Mouse (Mus musculus): Measurements from ENCODE around the gene Gdf9. TPM values are rescaled to one million over a fixed set of nuclear protein-coding genes. Genes with fewer than 3 reads are reported as not detected.

Gdf9 gene
- polyA plus RNA-seq, 1 experiment from 2014 or later = 5.9 TPM

GRCm38 (mm10) chr11:53463551-53464424, 33.0 kb downstream of the Gdf9 start:
- 0 out of 2 replicates have a peak, but pooled peaks cover 8% of the 10 kb centered on the region for H3K4me1 ChIP-seq (ENCODE audit: control insufficient read depth, insufficient read depth, low read length)
- no peak for ATAC-seq (ENCODE audit: low FRiP score, low TSS enrichment)
- 7% methylated on average over 55 of the region's 55 CpGs for WGBS
- H3K4me3 ChIP-seq (replicated peaks; ENCODE audit: low read depth, low read length) = peak overlapping the region; percentile 39
- H3K4me2 ChIP-seq (ENCODE audit: low read length) = peak overlapping the region; percentile 74
- H3K27me3 ChIP-seq (ENCODE audit: control insufficient read depth, insufficient read depth, low read length) = peaks cover 69% of the 10 kb centered on the region
- peak; percentile 71 for DNase-seq
- no peaks in the 10 kb centered on the region for H3K36me3 ChIP-seq (ENCODE audit: control insufficient read depth, insufficient read depth, low read length)
- no peaks in the 10 kb centered on the region for H3K9me3 ChIP-seq (ENCODE audit: control insufficient read depth, low read length)
- peak overlapping the region; percentile 36; the same call in 1 of the 2 replicates for H3K9ac ChIP-seq (replicated peaks; ENCODE audit: low read length)
- no peak overlapping the region for H3K27ac ChIP-seq (replicated peaks; ENCODE audit: low read depth, low read length)

- ATAC-seq (ENCODE audit: low FRiP score, low TSS enrichment) (no peak; the same call in 1 of the 2 replicates), DNase-seq (peak; percentile 88)
- 5% methylated on average over 40 of the region's 40 CpGs for WGBS
- Histone ChIP-seq H3K4me1 (ENCODE audit: control insufficient read depth, insufficient read depth, low read length) (peaks cover 16% of the 10 kb centered on the region; the same call in 1 of the 2 replicates), H3K36me3 (ENCODE audit: control insufficient read depth, insufficient read depth, low read length) (no peaks in the 10 kb centered on the region), H3K27me3 (ENCODE audit: control insufficient read depth, insufficient read depth, low read length) (peaks cover 69% of the 10 kb centered on the region), H3K9me3 (ENCODE audit: control insufficient read depth, low read length) (no peaks in the 10 kb centered on the region), H3K4me2 (ENCODE audit: low read length) (peak overlapping the region; percentile 53), H3K4me3 (replicated peaks; ENCODE audit: low read depth, low read length) (peak overlapping the region; percentile 28), H3K9ac (replicated peaks; ENCODE audit: low read length) (peak overlapping the region; percentile 34; the same call in 1 of the 2 replicates), H3K27ac (replicated peaks; ENCODE audit: low read depth, low read length) (no peak overlapping the region)
Measured at GRCm38 (mm10) chr11:53466231-53466971, 35.6 kb downstream of the Gdf9 start.

GRCm38 (mm10) chr11:53469294-53469967, 38.6 kb downstream of the Gdf9 start:
- no peaks in the 10 kb centered on the region for H3K36me3 ChIP-seq (ENCODE audit: control insufficient read depth, insufficient read depth, low read length)
- WGBS = 35% methylated on average over 16 of the region's 16 CpGs
- peaks cover 44% of the 10 kb centered on the region for H3K27me3 ChIP-seq (ENCODE audit: control insufficient read depth, insufficient read depth, low read length)
- no peak overlapping the region for H3K9ac ChIP-seq (replicated peaks; ENCODE audit: low read length)
- no peak overlapping the region for H3K4me3 ChIP-seq (replicated peaks; ENCODE audit: low read depth, low read length)
- H3K9me3 ChIP-seq (ENCODE audit: control insufficient read depth, low read length) = no peaks in the 10 kb centered on the region
- 0 out of 2 replicates have a peak, but pooled peaks have one; percentile 20 for ATAC-seq (ENCODE audit: low FRiP score, low TSS enrichment)
- H3K4me1 ChIP-seq (ENCODE audit: control insufficient read depth, insufficient read depth, low read length) = peaks cover 10% of the 10 kb centered on the region; the same call in 1 of the 2 replicates
- DNase-seq = peak; percentile 13
- peak overlapping the region; percentile 50; the same call in 1 of the 2 replicates for H3K4me2 ChIP-seq (ENCODE audit: low read length)
- H3K27ac ChIP-seq (replicated peaks; ENCODE audit: low read depth, low read length) = no peak overlapping the region

- peak within 1 kb of the TSS; percentile 50 for H3K4me2 ChIP-seq (ENCODE audit: low read length)
- peaks cover 38% of the 10 kb centered on the region for H3K27me3 ChIP-seq (ENCODE audit: control insufficient read depth, insufficient read depth, low read length)
- peak; percentile 80 for ATAC-seq (ENCODE audit: low FRiP score, low TSS enrichment)
- peak within 1 kb of the TSS; percentile 14; the same call in 1 of the 2 replicates for H3K27ac ChIP-seq (replicated peaks; ENCODE audit: low read depth, low read length)
- H3K4me3 ChIP-seq (replicated peaks; ENCODE audit: low read depth, low read length) = peak within 1 kb of the TSS; percentile 16
- peak; percentile 95 for DNase-seq
- H3K4me1 ChIP-seq (ENCODE audit: control insufficient read depth, insufficient read depth, low read length) = peaks cover 10% of the 10 kb centered on the region; the same call in 1 of the 2 replicates
- no peaks in the 10 kb centered on the region for H3K9me3 ChIP-seq (ENCODE audit: control insufficient read depth, low read length)
- no peaks in the 10 kb centered on the region for H3K36me3 ChIP-seq (ENCODE audit: control insufficient read depth, insufficient read depth, low read length)
- 1% methylated on average over 29 of the region's 29 CpGs for WGBS
- H3K9ac ChIP-seq (replicated peaks; ENCODE audit: low read length) = peak within 1 kb of the TSS; percentile 13; the same call in 1 of the 2 replicates
Measured at GRCm38 (mm10) chr11:53469968-53470695, 39.3 kb downstream of the Gdf9 start, which contains the start of gene Gm9837. Gene Gm9837 (minus strand): TSS chr11:53470479.

GRCm38 (mm10) chr11:53472709-53473108, 41.9 kb downstream of the Gdf9 start:
- no peak overlapping the region for H3K4me2 ChIP-seq (ENCODE audit: low read length)
- H3K27me3 ChIP-seq (ENCODE audit: control insufficient read depth, insufficient read depth, low read length) = peaks cover 20% of the 10 kb centered on the region
- 81% methylated on average over 3 of the region's 3 CpGs for WGBS
- no peaks in the 10 kb centered on the region for H3K36me3 ChIP-seq (ENCODE audit: control insufficient read depth, insufficient read depth, low read length)
- H3K4me3 ChIP-seq (replicated peaks; ENCODE audit: low read depth, low read length) = no peak overlapping the region
- DNase-seq (no peak), ATAC-seq (ENCODE audit: low FRiP score, low TSS enrichment) (no peak)
- H3K9me3 ChIP-seq (ENCODE audit: control insufficient read depth, low read length) = no peaks in the 10 kb centered on the region
- no peak overlapping the region for H3K27ac ChIP-seq (replicated peaks; ENCODE audit: low read depth, low read length)
- no peak overlapping the region for H3K9ac ChIP-seq (replicated peaks; ENCODE audit: low read length)
- H3K4me1 ChIP-seq (ENCODE audit: control insufficient read depth, insufficient read depth, low read length) = peaks cover 17% of the 10 kb centered on the region

- DNase-seq = peak; percentile 67
- Histone ChIP-seq H3K4me3 (replicated peaks; ENCODE audit: low read depth, low read length) (peak overlapping the region; percentile 13; the same call in 1 of the 2 replicates), H3K4me1 (ENCODE audit: control insufficient read depth, insufficient read depth, low read length) (peaks cover 15% of the 10 kb centered on the region), H3K4me2 (ENCODE audit: low read length) (peak overlapping the region; percentile 48), H3K27me3 (ENCODE audit: control insufficient read depth, insufficient read depth, low read length) (peaks cover 49% of the 10 kb centered on the region), H3K9me3 (ENCODE audit: control insufficient read depth, low read length) (peaks cover 4% of the 10 kb centered on the region; the same call in 1 of the 2 replicates), H3K36me3 (ENCODE audit: control insufficient read depth, insufficient read depth, low read length) (no peaks in the 10 kb centered on the region), H3K27ac (replicated peaks; ENCODE audit: low read depth, low read length) (peak overlapping the region; percentile 79), H3K9ac (replicated peaks; ENCODE audit: low read length) (0 out of 2 replicates have a peak overlapping the region, but pooled peaks have one; percentile 26)
- WGBS = 2% methylated on average over 8 of the region's 8 CpGs
- ATAC-seq (ENCODE audit: low FRiP score, low TSS enrichment) = no peak
Measured at GRCm38 (mm10) chr11:53475620-53476019, 44.8 kb downstream of the Gdf9 start.

- no peak overlapping the region for H3K4me3 ChIP-seq (replicated peaks; ENCODE audit: low read depth, low read length)
- no peak overlapping the region for H3K27ac ChIP-seq (replicated peaks; ENCODE audit: low read depth, low read length)
- H3K4me2 ChIP-seq (ENCODE audit: low read length) = no peak overlapping the region
- H3K27me3 ChIP-seq (ENCODE audit: control insufficient read depth, insufficient read depth, low read length) = peaks cover 58% of the 10 kb centered on the region
- no peak overlapping the region for H3K9ac ChIP-seq (replicated peaks; ENCODE audit: low read length)
- no peaks in the 10 kb centered on the region for H3K36me3 ChIP-seq (ENCODE audit: control insufficient read depth, insufficient read depth, low read length)
- H3K4me1 ChIP-seq (ENCODE audit: control insufficient read depth, insufficient read depth, low read length) = peaks cover 15% of the 10 kb centered on the region
- ATAC-seq (ENCODE audit: low FRiP score, low TSS enrichment) (no peak), DNase-seq (no peak)
- WGBS = 44% methylated on average over 7 of the region's 7 CpGs
- peaks cover 4% of the 10 kb centered on the region; the same call in 1 of the 2 replicates for H3K9me3 ChIP-seq (ENCODE audit: control insufficient read depth, low read length)
Measured at GRCm38 (mm10) chr11:53477833-53478232, 47.0 kb downstream of the Gdf9 start.
